Mouse (Mus musculus) lung, adult 2 months (tissue): ENCODE results near the gene Map3k4. TPM values are rescaled to one million over a fixed set of nuclear protein-coding genes. Genes with fewer than 3 reads are reported as not detected.

Source experiments
- DNase-seq: peaks from one replicate; pipeline ENCODE4 v3.0.0; 2022
- H3K4me1 ChIP-seq: fragments of 200-500 bp; 2 replicates; pipeline ENCODE4 v1.6.1; 2011; ENCODE audit warnings: low read length; ENCODE audit not compliant: control insufficient read depth, insufficient read depth
- H3K4me3 ChIP-seq: fragments of 200-500 bp; replicated peaks from 2 replicates; pipeline ENCODE3; 2011; ENCODE audit warnings: low read depth, mild to moderate bottlenecking, control low read depth, low read length; ENCODE audit errors: extremely low read depth
- CTCF ChIP-seq: fragments of 200-500 bp; IDR thresholded peaks from 2 replicates; pipeline ENCODE4 v1.5.1; 2011; ENCODE audit warnings: mild to moderate bottlenecking, low read length, control low read depth; ENCODE audit not compliant: insufficient read depth
- POLR2A ChIP-seq: fragments of 200-500 bp; IDR thresholded peaks from 2 replicates; pipeline ENCODE4 v1.6.1; 2011; ENCODE audit warnings: low read depth, mild to moderate bottlenecking, control low read depth, low read length, borderline replicate concordance; ENCODE audit errors: extremely low read depth
- WGBS: fragments of 180-500 bp; shearing (Covaris S2); methylation state at CpG from one replicate; pipeline ENCODE4 v1.1.7; 2018; 5-methylcytosine and 5-hydroxymethylcytosine counted together
- polyA plus RNA-seq: library from polyadenylated mRNA; depleted of rRNA; stranded (reverse); fragments of >200 nt; gene quantifications from 2 replicates; pipeline ENCODE4 v1.2.3, GENCODE M21; 2012

Map3k4 gene
- polyA plus RNA-seq, 1 experiment, result 32.9 TPM

DNA sequence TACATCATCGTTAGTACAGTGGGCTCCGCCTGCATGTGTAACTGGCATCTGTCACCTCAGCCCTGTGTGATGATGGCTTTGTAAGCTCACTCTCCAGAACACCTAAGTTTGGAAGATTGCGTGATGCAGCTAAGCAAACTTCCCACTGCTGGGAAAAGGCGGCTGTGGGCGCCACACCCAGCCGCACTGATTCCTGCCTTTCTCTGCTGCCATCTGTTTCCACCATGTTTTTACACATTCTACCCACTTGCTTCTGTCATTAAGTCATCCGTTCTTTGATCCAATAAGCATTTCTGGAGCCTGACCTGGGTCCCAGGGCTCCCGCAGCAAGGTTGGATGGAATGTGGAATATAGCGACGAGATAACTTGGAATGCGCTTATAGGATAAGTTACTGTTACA is 106.7 kb downstream of the Map3k4 start:
- no peak overlapping the region for H3K4me3 ChIP-seq
- DNase-seq, result no peak
- H3K4me1 ChIP-seq, result no peaks in the 10 kb centered on the region
- WGBS, result 94% methylated on average over 11 of the region's 11 CpGs
- no peak for TF ChIP-seq POLR2A
- TF ChIP-seq CTCF, result no peak

GRCm38 (mm10) chr17:12210544-12211132 is 108.0 kb downstream of the Map3k4 start:
- TF ChIP-seq CTCF (peak; percentile 99), POLR2A (no peak)
- H3K4me3 ChIP-seq, result no peak overlapping the region
- DNase-seq, result peak; percentile 90
- WGBS, result 34% methylated on average over 8 of the region's 8 CpGs
- no peaks in the 10 kb centered on the region for H3K4me1 ChIP-seq

GRCm38 (mm10) chr17:12209481-12209880 is 109.1 kb downstream of the Map3k4 start:
- TF ChIP-seq POLR2A, result no peak
- no peak for TF ChIP-seq CTCF
- WGBS, result 64% methylated on average over 4 of the region's 4 CpGs
- peaks cover 7% of the 10 kb centered on the region for H3K4me1 ChIP-seq
- no peak for DNase-seq
- H3K4me3 ChIP-seq, result no peak overlapping the region

- 25% methylated on average over 1 of the region's 1 CpGs for WGBS
- no peak for TF ChIP-seq POLR2A
- TF ChIP-seq CTCF, result no peak
- Histone ChIP-seq H3K4me3 (no peak overlapping the region), H3K4me1 (peaks cover 7% of the 10 kb centered on the region)
- DNase-seq, result no peak
Measured at GRCm38 (mm10) chr17:12207022-12207548, 111.5 kb downstream of the Map3k4 start.

DNA sequence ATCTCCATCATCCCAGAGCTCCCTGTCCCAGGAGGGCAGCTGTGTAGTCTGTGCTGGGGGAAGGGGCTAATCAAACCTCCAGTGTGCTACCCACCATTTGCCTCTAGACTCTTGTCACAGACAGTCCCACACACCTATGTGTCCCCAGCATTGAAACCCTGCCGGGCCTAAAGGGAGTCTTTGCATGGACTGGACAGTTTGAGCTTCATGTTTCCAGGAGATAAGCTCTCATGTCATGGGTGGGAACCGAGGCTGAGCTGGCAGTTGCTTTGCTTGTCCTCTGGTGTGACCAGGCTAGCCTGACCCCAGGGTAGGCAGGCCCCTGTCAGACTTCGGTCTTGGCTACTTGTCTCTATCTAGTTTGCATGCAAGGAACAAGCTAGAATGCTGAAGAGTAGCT is 112.3 kb downstream of the Map3k4 start:
- WGBS, result 50% methylated on average over 3 of the region's 3 CpGs
- DNase-seq, result no peak
- Histone ChIP-seq H3K4me1 (peaks cover 7% of the 10 kb centered on the region), H3K4me3 (no peak overlapping the region)
- no peak for TF ChIP-seq CTCF
- TF ChIP-seq POLR2A, result no peak

DNA sequence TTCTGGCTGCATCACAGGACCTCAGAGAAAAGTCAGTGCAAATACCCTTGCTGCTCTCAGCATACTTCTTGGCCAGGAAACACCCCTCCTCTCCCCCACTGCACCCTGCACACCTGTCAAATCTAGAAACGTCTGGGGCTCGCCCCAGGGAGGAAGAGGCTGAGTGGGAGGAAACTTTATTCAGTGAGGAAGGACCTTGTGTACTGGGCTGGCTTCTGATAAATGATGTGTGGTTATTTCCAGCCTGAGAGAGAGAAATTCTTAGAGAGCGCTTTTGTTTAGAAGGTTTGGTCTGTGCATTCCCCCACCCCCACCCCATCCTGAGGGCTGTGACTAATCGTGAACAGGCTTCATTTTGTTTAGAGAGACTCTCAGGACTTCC is 112.9 kb downstream of the Map3k4 start:
- TF ChIP-seq CTCF, result no peak
- TF ChIP-seq POLR2A, result no peak
- WGBS, result 9% methylated on average over 4 of the region's 4 CpGs
- peaks cover 7% of the 10 kb centered on the region for H3K4me1 ChIP-seq
- no peak overlapping the region for H3K4me3 ChIP-seq
- no peak for DNase-seq

GRCm38 (mm10) chr17:12205015-12205693 is 113.4 kb downstream of the Map3k4 start:
- 47% methylated on average over 10 of the region's 10 CpGs for WGBS
- H3K4me3 ChIP-seq, result no peak overlapping the region
- DNase-seq, result no peak
- H3K4me1 ChIP-seq, result peaks cover 7% of the 10 kb centered on the region
- TF ChIP-seq POLR2A (no peak), CTCF (no peak)

GRCm38 (mm10) chr17:12204689-12205014 is 113.9 kb downstream of the Map3k4 start:
- WGBS, result 87% methylated on average over 3 of the region's 3 CpGs
- no peak for DNase-seq
- TF ChIP-seq POLR2A (no peak), CTCF (no peak)
- peaks cover 7% of the 10 kb centered on the region for H3K4me1 ChIP-seq
- no peak overlapping the region for H3K4me3 ChIP-seq

DNA sequence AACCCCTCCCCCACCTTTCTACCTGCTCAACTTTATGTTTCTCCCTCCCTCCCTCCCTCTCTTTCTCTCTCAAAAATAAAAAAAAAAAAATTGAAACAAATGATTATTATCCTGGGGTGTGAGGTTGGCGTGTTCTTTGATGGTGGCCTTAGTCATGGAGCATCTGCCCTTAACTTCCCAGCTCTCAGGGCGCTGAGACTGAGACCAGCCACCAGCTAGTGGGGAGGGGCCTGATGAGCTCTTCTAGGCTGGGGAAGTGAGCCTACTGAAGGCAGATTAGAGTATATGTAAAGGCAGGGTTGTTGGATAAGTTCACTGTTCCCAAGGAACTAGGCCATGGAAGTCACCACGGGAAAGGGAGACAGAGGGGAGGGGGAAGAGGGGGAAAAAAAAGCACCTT is 114.3 kb downstream of the Map3k4 start:
- DNase-seq, result no peak
- no peak overlapping the region for H3K4me3 ChIP-seq
- H3K4me1 ChIP-seq, result peaks cover 7% of the 10 kb centered on the region
- 80% methylated on average over 3 of the region's 3 CpGs for WGBS
- TF ChIP-seq CTCF, result no peak

DNA sequence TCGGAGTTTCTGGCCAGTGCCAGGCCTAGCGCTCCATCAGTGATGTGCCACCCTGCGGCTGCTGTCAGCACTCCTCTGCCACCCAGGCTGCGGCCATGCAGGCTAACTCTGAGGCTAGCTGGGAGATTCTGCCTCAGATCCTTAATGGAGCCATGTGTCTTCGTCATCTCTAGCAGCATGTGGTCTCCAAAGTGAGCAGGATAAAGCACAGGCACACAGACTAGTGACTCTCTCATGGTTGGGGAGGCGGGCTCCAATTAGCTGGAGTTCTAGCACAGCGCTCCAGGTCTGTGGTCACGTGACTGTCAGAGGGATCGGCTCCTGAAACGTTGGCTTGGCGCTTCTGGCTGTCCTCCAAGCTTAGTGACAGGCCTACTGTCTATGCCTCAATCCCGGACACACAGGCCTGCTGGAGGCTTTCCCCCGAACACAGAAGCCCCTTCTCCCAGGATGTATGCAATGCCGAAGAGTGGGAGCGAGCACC is 115.1 kb downstream of the Map3k4 start:
- H3K4me3 ChIP-seq, result no peak overlapping the region
- peaks cover 7% of the 10 kb centered on the region for H3K4me1 ChIP-seq
- no peak for TF ChIP-seq CTCF
- TF ChIP-seq POLR2A, result no peak
- no peak for DNase-seq
- WGBS, result 72% methylated on average over 15 of the region's 15 CpGs
